Mouse (Mus musculus) neural tube, embryonic 15.5 days (tissue): Measurements from ENCODE around the gene Ankrd33. TPM values are rescaled to one million over a fixed set of nuclear protein-coding genes. Genes with fewer than 3 reads are reported as not detected.

ENCODE experiments used
- ATAC-seq: fragments of 200-750 bp; cut with Nextera tagmentation; 2 replicates; pipeline ENCODE4 v1.8.0; 2017; ENCODE audit warnings: mild to moderate bottlenecking, moderate TSS enrichment, moderate library complexity; ENCODE audit not compliant: low FRiP score
- H3K27ac ChIP-seq: fragments of 300-500 bp; sonication (generic); replicated peaks from 2 replicates; pipeline ENCODE4 v1.5.1; 2015; ENCODE audit warnings: mild to moderate bottlenecking, inconsistent platforms
- H3K27me3 ChIP-seq: fragments of 300-500 bp; sonication (generic); replicated peaks from 2 replicates; pipeline ENCODE4 v1.6.1; 2015; ENCODE audit warnings: inconsistent platforms
- H3K36me3 ChIP-seq: fragments of 300-500 bp; sonication (generic); 2 replicates; pipeline ENCODE4 v1.6.1; 2015; ENCODE audit warnings: inconsistent platforms
- H3K4me1 ChIP-seq: fragments of 300-500 bp; sonication (generic); 2 replicates; pipeline ENCODE4 v1.6.1; 2015; ENCODE audit warnings: inconsistent platforms
- H3K4me2 ChIP-seq: fragments of 300-500 bp; sonication (generic); 2 replicates; pipeline ENCODE4 v1.6.1; 2015; ENCODE audit warnings: inconsistent platforms, mild to moderate bottlenecking, moderate library complexity
- H3K4me3 ChIP-seq: fragments of 300-500 bp; sonication (generic); replicated peaks from 2 replicates; pipeline ENCODE4 v1.5.1; 2015; ENCODE audit warnings: mild to moderate bottlenecking, inconsistent platforms
- H3K9ac ChIP-seq: fragments of 300-500 bp; sonication (generic); replicated peaks from 2 replicates; pipeline ENCODE4 v1.6.1; 2015; ENCODE audit warnings: mild to moderate bottlenecking, inconsistent platforms
- H3K9me3 ChIP-seq: fragments of 300-500 bp; sonication (generic); replicated peaks from 2 replicates; pipeline ENCODE4 v1.6.1; 2016; ENCODE audit warnings: inconsistent platforms
- WGBS: fragments of 180-500 bp; shearing (Covaris S2); methylation state at CpG from one replicate; pipeline ENCODE4 v1.1.7; 2015; ENCODE audit warnings: mixed read lengths; 5-methylcytosine and 5-hydroxymethylcytosine counted together
- polyA plus RNA-seq: library from polyadenylated mRNA; unstranded; fragments of >200 nt; fragmentation: Nextera tagmentation; extraction: Ambion mirVana; gene quantifications from 2 replicates; pipeline ENCODE4 v1.2.1, GENCODE M21; 2015

The Ankrd33 gene
- polyA plus RNA-seq, 1 experiment from 2014 or later = not detected

DNA sequence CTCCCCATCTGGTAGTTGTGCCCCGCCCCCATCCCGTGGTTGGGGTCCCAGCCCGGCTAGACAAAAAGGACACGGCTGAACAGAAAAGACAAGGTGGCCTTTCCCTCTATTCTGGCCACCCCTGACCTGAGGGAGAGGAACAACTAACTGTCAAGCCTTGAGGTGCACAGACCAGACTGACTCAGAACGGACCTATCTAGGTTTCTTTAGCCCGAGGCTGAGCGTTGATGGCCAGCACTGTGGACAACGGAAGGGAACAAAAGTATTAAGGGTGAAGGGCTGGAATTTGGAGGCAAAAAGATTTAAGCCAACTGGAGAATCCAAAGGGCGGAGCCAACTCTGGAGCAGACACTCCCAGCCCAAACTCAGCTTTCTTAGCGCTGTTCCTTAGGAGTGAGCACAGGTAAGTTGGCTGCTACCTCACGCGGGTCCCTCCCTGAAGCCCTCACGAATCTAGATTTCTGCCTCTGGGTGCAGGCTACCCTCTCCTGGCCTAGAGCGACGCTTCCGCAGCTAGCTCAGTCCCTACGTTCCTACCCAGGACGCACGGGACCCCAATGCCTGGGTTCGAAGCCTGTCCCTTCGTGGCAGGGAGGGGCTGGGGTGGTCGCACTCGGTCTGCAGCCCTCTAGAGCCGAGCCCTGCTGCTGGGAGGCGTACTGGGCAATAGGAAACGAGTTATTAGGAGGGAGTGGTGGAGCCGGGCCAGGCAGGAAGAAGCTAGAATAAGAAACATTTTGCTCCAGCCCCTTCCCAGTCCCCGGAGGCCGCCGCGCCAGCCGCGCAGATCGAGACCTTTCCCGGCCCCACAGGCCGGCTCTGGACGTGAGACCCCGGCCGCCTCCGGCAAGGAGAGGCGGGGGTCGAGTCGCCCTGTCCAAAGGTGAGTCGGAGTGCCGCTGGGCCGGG, 12.9 kb downstream of the Ankrd33 start, which contains the start of gene Acvrl1:
Gene Acvrl1 (plus strand): TSS at position 342 of the 909 bp plus-strand sequence.
- H3K4me2 ChIP-seq = peak within 1 kb of the TSS; percentile 50
- no peak within 1 kb of the TSS for H3K27ac ChIP-seq
- H3K9me3 ChIP-seq = no peaks in the 10 kb centered on the region
- ATAC-seq = no peak
- H3K36me3 ChIP-seq = no peaks in the 10 kb centered on the region
- peaks cover 49% of the 10 kb centered on the region for H3K27me3 ChIP-seq
- peak within 1 kb of the TSS; percentile 5; the same call in 1 of the 2 replicates for H3K9ac ChIP-seq
- H3K4me1 ChIP-seq = peaks cover 21% of the 10 kb centered on the region
- WGBS = 4% methylated on average over 46 of the region's 46 CpGs
- H3K4me3 ChIP-seq = peak within 1 kb of the TSS; percentile 28

- ATAC-seq = no peak
- H3K4me2 ChIP-seq = peak overlapping the region; percentile 50
Measured at GRCm38 (mm10) chr15:101129412-101129811, 13.9 kb downstream of the Ankrd33 start.

GRCm38 (mm10) chr15:101131498-101131897, 15.9 kb downstream of the Ankrd33 start:
- no peaks in the 10 kb centered on the region for H3K36me3 ChIP-seq
- 37% methylated on average over 11 of the region's 11 CpGs for WGBS
- no peak overlapping the region for H3K27ac ChIP-seq
- H3K4me2 ChIP-seq = no peak overlapping the region
- no peak overlapping the region for H3K9ac ChIP-seq
- ATAC-seq = no peak
- H3K4me3 ChIP-seq = no peak overlapping the region
- H3K27me3 ChIP-seq = peaks cover 46% of the 10 kb centered on the region
- H3K4me1 ChIP-seq = peaks cover 26% of the 10 kb centered on the region
- H3K9me3 ChIP-seq = no peaks in the 10 kb centered on the region

More at GRCm38 (mm10) chr15:101129412-101129811, 13.9 kb downstream of the Ankrd33 start:
- no peak overlapping the region for H3K27ac ChIP-seq
- H3K4me3 ChIP-seq = peak overlapping the region; percentile 28
- H3K9ac ChIP-seq = no peak overlapping the region
- peaks cover 49% of the 10 kb centered on the region for H3K27me3 ChIP-seq
- H3K4me1 ChIP-seq = peaks cover 24% of the 10 kb centered on the region
- 42% methylated on average over 5 of the region's 5 CpGs for WGBS
- H3K9me3 ChIP-seq = no peaks in the 10 kb centered on the region
- no peaks in the 10 kb centered on the region for H3K36me3 ChIP-seq

DNA sequence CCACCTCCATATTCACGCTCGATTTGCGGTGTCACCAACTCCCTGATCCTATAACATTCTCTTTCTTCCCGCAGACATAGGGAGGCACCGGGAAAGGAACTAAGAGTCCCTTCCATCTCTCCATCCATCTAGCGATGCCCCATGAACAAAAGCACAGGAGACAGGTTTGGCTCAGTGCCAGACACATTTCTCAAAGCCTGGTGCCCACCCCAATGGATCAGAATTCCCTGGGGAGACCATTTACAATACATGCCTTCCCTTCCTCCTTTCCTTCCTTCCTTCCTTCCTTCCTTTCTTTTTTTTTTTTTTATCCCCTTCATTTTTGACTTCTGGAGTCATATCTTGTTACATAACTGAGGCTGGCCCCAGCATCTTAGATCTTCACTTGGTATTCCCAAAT, 16.5 kb downstream of the Ankrd33 start:
- Histone ChIP-seq H3K9me3 (no peaks in the 10 kb centered on the region), H3K27me3 (peaks cover 42% of the 10 kb centered on the region), H3K36me3 (no peaks in the 10 kb centered on the region), H3K4me1 (peaks cover 26% of the 10 kb centered on the region), H3K27ac (no peak overlapping the region), H3K9ac (no peak overlapping the region), H3K4me3 (no peak overlapping the region), H3K4me2 (no peak overlapping the region)
- WGBS = 35% methylated on average over 6 of the region's 6 CpGs
- no peak for ATAC-seq

DNA sequence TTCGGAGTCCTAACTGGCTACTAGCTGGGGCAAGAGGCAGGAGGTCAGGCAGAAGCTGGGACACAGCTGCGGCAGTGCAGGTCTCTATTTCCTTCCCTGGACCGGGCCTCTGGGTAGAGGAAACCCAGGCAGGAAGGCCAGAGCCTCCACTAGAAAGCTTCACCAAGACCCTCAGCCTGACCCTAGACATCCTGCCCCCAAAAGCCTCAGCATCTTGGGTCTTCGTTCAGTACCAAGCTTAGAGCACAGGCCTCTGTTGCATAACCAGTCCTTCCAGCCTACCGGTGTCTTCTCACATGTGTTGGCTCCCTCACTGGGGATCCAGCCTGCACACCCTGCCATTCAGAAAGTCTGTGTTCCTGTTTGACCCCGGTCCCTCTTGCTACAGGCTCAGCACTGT, 17.2 kb downstream of the Ankrd33 start:
- Histone ChIP-seq H3K4me3 (no peak overlapping the region), H3K4me1 (peaks cover 26% of the 10 kb centered on the region), H3K4me2 (no peak overlapping the region), H3K9me3 (no peaks in the 10 kb centered on the region), H3K27me3 (peaks cover 36% of the 10 kb centered on the region), H3K27ac (no peak overlapping the region), H3K9ac (no peak overlapping the region), H3K36me3 (no peaks in the 10 kb centered on the region)
- ATAC-seq = no peak
- 86% methylated on average over 6 of the region's 6 CpGs for WGBS

- WGBS = 28% methylated on average over 15 of the region's 15 CpGs
- Histone ChIP-seq H3K36me3 (no peaks in the 10 kb centered on the region), H3K4me1 (peaks cover 17% of the 10 kb centered on the region), H3K27ac (peak overlapping the region; percentile 28; the same call in 1 of the 2 replicates), H3K4me3 (no peak overlapping the region), H3K4me2 (peak overlapping the region; percentile 32; the same call in 1 of the 2 replicates), H3K27me3 (peaks cover 22% of the 10 kb centered on the region), H3K9ac (no peak overlapping the region), H3K9me3 (no peaks in the 10 kb centered on the region)
- ATAC-seq = no peak; the same call in 1 of the 2 replicates
Measured at GRCm38 (mm10) chr15:101133993-101134704, 18.6 kb downstream of the Ankrd33 start.

DNA sequence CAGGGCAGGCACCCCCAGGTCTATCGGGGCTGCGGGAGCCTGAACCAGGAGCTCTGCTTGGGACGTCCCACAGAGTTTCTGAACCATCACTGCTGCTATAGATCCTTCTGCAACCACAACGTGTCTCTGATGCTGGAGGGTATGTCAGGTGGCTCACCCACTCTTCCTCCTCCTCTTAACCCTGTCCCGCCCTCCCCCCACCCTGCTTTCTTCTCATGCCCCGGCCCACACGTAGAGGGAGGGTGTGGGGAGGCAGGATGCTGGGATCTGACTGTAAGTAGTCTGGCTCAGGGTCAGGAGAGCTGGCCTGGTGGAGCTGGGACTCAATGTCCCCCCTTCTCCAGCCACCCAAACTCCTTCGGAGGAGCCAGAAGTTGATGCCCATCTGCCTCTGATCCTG, 19.9 kb downstream of the Ankrd33 start:
- 61% methylated on average over 8 of the region's 8 CpGs for WGBS
- no peak overlapping the region for H3K9ac ChIP-seq
- peaks cover 10% of the 10 kb centered on the region; the same call in 1 of the 2 replicates for H3K27me3 ChIP-seq
- peak overlapping the region; percentile 32 for H3K4me2 ChIP-seq
- no peak overlapping the region for H3K27ac ChIP-seq
- H3K36me3 ChIP-seq = no peaks in the 10 kb centered on the region
- ATAC-seq = no peak
- H3K9me3 ChIP-seq = no peaks in the 10 kb centered on the region
- H3K4me1 ChIP-seq = peaks cover 28% of the 10 kb centered on the region
- no peak overlapping the region; the same call in 1 of the 2 replicates for H3K4me3 ChIP-seq

GRCm38 (mm10) chr15:101137455-101137854, 21.9 kb downstream of the Ankrd33 start:
- no peak overlapping the region for H3K4me3 ChIP-seq
- no peaks in the 10 kb centered on the region for H3K36me3 ChIP-seq
- no peak overlapping the region for H3K27ac ChIP-seq
- 81% methylated on average over 11 of the region's 11 CpGs for WGBS
- H3K4me2 ChIP-seq = no peak overlapping the region
- no peaks in the 10 kb centered on the region for H3K9me3 ChIP-seq
- ATAC-seq = no peak
- no peaks in the 10 kb centered on the region for H3K27me3 ChIP-seq
- H3K4me1 ChIP-seq = peaks cover 26% of the 10 kb centered on the region
- no peak overlapping the region for H3K9ac ChIP-seq

DNA sequence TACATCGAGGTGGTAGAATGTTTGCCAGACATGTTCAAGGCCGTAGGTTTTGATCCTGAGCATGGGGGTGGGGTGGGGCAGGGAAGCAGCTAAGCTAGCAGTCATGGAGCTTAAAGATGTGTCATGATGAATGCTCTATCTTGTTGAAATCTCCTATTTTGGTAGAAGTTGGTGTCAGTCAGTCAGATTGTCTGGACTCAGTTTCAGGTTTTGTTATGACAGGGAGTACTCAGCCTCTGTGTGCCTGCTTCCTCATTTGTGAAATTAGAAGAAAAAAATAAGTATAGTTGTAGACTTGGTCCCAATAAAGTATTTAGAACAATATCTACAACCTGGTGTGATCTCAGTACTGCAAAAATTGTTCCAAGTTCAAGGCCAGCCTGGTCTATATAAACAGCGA, 23.1 kb downstream of the Ankrd33 start:
- Histone ChIP-seq H3K4me3 (no peak overlapping the region), H3K36me3 (no peaks in the 10 kb centered on the region), H3K27me3 (no peaks in the 10 kb centered on the region), H3K4me2 (no peak overlapping the region), H3K4me1 (peaks cover 33% of the 10 kb centered on the region), H3K9ac (no peak overlapping the region), H3K27ac (no peak overlapping the region), H3K9me3 (no peaks in the 10 kb centered on the region)
- 92% methylated on average over 3 of the region's 3 CpGs for whole genome bisulfite sequencing
- no peak for ATAC-seq

DNA sequence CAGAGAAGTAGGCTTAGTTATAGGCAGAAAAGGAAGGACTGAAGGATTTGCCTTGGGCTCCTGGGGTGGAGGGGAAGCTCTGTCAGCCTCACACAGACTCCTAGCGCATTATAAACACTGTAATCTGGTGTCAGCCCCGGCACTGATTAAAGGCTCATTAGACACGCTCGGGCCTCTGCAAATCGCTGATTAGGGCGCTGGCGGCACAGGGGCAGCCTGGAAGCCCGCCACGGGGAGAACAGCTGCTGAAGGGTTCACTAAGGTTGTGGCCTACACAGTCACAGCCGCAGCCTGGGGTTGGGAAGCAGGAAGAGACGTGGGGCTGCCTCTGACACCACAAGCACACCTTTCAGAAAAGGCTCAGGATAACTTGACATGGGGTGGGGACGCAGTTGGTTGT, 24.3 kb downstream of the Ankrd33 start:
- Histone ChIP-seq H3K9ac (no peak overlapping the region), H3K4me1 (peaks cover 34% of the 10 kb centered on the region), H3K27ac (no peak overlapping the region), H3K4me2 (no peak overlapping the region), H3K9me3 (no peaks in the 10 kb centered on the region), H3K4me3 (no peak overlapping the region), H3K27me3 (no peaks in the 10 kb centered on the region), H3K36me3 (no peaks in the 10 kb centered on the region)
- WGBS = 12% methylated on average over 12 of the region's 12 CpGs
- ATAC-seq = no peak

DNA sequence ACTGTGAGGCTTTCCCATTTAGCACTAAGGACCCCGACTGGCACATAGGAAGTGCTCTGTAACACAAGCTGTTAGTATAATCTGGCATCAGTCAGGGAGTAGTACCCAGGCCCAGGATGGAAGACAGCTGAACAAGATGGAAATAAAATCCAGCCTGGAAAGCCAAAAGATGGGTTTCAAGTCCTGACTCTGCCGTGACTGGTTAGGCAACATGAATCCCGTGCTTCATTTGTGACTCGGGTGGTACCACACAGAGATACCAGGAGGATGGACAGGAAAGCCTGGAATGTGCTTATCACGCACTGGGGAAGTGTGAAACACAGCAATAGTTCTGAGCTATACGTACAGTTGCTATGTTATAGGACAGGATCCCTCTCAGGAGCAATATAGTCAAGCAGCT, 25.0 kb downstream of the Ankrd33 start:
- Histone ChIP-seq H3K4me2 (no peak overlapping the region; the same call in 1 of the 2 replicates), H3K27ac (no peak overlapping the region), H3K36me3 (no peaks in the 10 kb centered on the region), H3K4me1 (peaks cover 40% of the 10 kb centered on the region), H3K9ac (no peak overlapping the region), H3K27me3 (no peaks in the 10 kb centered on the region), H3K9me3 (no peaks in the 10 kb centered on the region), H3K4me3 (no peak overlapping the region)
- no peak for ATAC-seq
- 66% methylated on average over 6 of the region's 6 CpGs for WGBS
